Mouse (Mus musculus): ENCODE results near the gene Lpin1. TPM values are rescaled to one million over a fixed set of nuclear protein-coding genes. Genes with fewer than 3 reads are reported as not detected.

Gene Lpin1
- polyA plus RNA-seq, 1 experiment from 2014 or later = 7.1 TPM

GRCm38 (mm10) chr12:16487453-16487852 lies 123.3 kb downstream of the Lpin1 start:
- Histone ChIP-seq H3K27me3 (ENCODE audit: control insufficient read depth, insufficient read depth, low read length) (no peaks in the 10 kb centered on the region), H3K27ac (replicated peaks; ENCODE audit: low read depth, low read length) (no peak overlapping the region), H3K4me3 (ENCODE audit: low read depth, low read length) (no peak overlapping the region), H3K9ac (ENCODE audit: low read length) (no peak overlapping the region), H3K4me2 (ENCODE audit: low read depth, severe bottlenecking) (no peak overlapping the region), H3K4me1 (ENCODE audit: control insufficient read depth, insufficient read depth, low read length) (no peaks in the 10 kb centered on the region), H3K9me3 (ENCODE audit: control insufficient read depth, low read length) (no peaks in the 10 kb centered on the region), H3K36me3 (ENCODE audit: control insufficient read depth, insufficient read depth, low read length) (no peaks in the 10 kb centered on the region)
- no peak for DNase-seq (ENCODE audit: low spot score)
- ATAC-seq (ENCODE audit: insufficient number of reproducible peaks, low FRiP score, low TSS enrichment, low read depth) = no peak
- 47% methylated on average over 2 of the region's 2 CpGs for WGBS

Other genes with a start within 250 kb of the Lpin1 start
- gene Ntsr2, start 42.4 kb upstream of the Lpin1 start, polyA plus RNA-seq (2014; fragmentation: Nextera tagmentation; extraction: Ambion mirVana) = not detected in 2 replicates
- 11.4 and 17.9 TPM in 2 replicates for gene Greb1, start 189.9 kb upstream of the Lpin1 start, polyA plus RNA-seq (2014; fragmentation: Nextera tagmentation; extraction: Ambion mirVana)
- 67.0 and 71.1 TPM in 2 replicates for gene E2f6, start 200.0 kb upstream of the Lpin1 start, polyA plus RNA-seq (2014; fragmentation: Nextera tagmentation; extraction: Ambion mirVana)